Mouse (Mus musculus): ENCODE results near the gene AW209491.

Gene AW209491

GRCm38 (mm10) chr13:14629726-14630641 lies at the start of gene AW209491:
AW209491 (plus strand) TSS chr13:14630154.
- peak; percentile 93 for DNase-seq (ENCODE audit: low spot score)

GRCm38 (mm10) chr13:14580392-14580791 lies 49.6 kb upstream of the AW209491 start:
- no peak for DNase-seq (ENCODE audit: low spot score)

- DNase-seq (ENCODE audit: low spot score) = no peak
These were observed 27.2 kb upstream of the AW209491 start for GRCm38 (mm10) chr13:14602744-14603143.

- DNase-seq (ENCODE audit: low spot score) = no peak
These were observed 22.3 kb upstream of the AW209491 start for GRCm38 (mm10) chr13:14607616-14608015.

- DNase-seq (ENCODE audit: low spot score) = no peak
These were observed 17.5 kb upstream of the AW209491 start for GRCm38 (mm10) chr13:14612463-14612862.

- DNase-seq (ENCODE audit: low spot score) = peak; percentile 99
These were observed 16.9 kb upstream of the AW209491 start, which contains the start of the genes Mrpl32 and Psma2 for GRCm38 (mm10) chr13:14612926-14613529. Mrpl32 (minus strand) TSS chr13:14613165. Psma2 (plus strand) TSS chr13:14613240.

- DNase-seq (ENCODE audit: low spot score) = no peak
These were observed 16.4 kb upstream of the AW209491 start for GRCm38 (mm10) chr13:14613553-14613952.

- peak; percentile 66 for DNase-seq (ENCODE audit: low spot score)
These were observed 11.2 kb upstream of the AW209491 start for GRCm38 (mm10) chr13:14618724-14619123.

- DNase-seq (ENCODE audit: low spot score) = no peak
These were observed 10.0 kb downstream of the AW209491 start for GRCm38 (mm10) chr13:14639998-14640397.

GRCm38 (mm10) chr13:14649301-14649700 lies 19.3 kb downstream of the AW209491 start:
- DNase-seq (ENCODE audit: low spot score) = peak; percentile 25

- no peak for DNase-seq (ENCODE audit: low spot score)
These were observed 37.2 kb downstream of the AW209491 start for GRCm38 (mm10) chr13:14667107-14667506.

GRCm38 (mm10) chr13:14670342-14670741 lies 40.4 kb downstream of the AW209491 start:
- no peak for DNase-seq (ENCODE audit: low spot score)

All from MN1 (cell line).